Mouse (Mus musculus): Measurements from ENCODE around the gene Ankrd34c. TPM values are rescaled to one million over a fixed set of nuclear protein-coding genes. Genes with fewer than 3 reads are reported as not detected.

Gene Ankrd34c
- polyA plus RNA-seq, 1 experiment: not detected

DNA sequence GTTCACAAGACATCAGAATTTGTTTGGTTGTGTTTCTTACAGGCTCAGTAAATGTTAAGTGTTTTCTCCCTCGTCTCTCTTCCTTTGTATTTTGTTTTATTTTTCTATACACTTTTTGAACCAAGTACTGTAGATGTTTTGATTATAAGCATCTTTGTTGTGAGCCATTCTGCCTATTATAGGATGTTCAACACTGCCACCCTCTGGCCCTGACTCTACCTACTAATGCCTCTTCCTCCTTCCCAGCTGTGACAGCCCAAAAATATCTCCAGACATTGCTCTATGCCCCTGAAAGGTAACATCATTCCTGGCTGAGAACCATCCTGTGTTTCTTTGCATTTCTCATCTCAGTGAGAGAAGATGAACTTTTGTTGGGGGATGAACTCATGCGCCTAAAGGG, 52.0 kb downstream of the Ankrd34c start:
- no peak for TF ChIP-seq CTCF (IDR thresholded peaks at IDR 0.05; ENCODE audit: low read depth, low read length)
- TF ChIP-seq POLR2A (IDR thresholded peaks at IDR 0.05; ENCODE audit: borderline replicate concordance, low read depth, low read length): no peak
- H3K4me3 ChIP-seq (ENCODE audit: insufficient read depth, low read length): no peak overlapping the region

GRCm38 (mm10) chr9:89678974-89679373, 59.3 kb downstream of the Ankrd34c start:
- no peak overlapping the region for H3K4me3 ChIP-seq (ENCODE audit: insufficient read depth, low read length)
- H3K4me1 ChIP-seq (ENCODE audit: control insufficient read depth, insufficient read depth, low read length): no peaks in the 10 kb centered on the region; the same call in 1 of the 2 replicates
- no peak overlapping the region for H3K27ac ChIP-seq (ENCODE audit: insufficient read depth, low read depth, low read length)
- TF ChIP-seq CTCF (IDR thresholded peaks at IDR 0.05; ENCODE audit: low read depth, low read length): no peak
- no peak for TF ChIP-seq POLR2A (IDR thresholded peaks at IDR 0.05; ENCODE audit: borderline replicate concordance, low read depth, low read length)

More for the DNA sequence above, 52.0 kb downstream of the Ankrd34c start:
- no peak overlapping the region for H3K27ac ChIP-seq (ENCODE audit: insufficient read depth, low read depth, low read length)
- H3K4me1 ChIP-seq (ENCODE audit: control insufficient read depth, insufficient read depth, low read length): no peaks in the 10 kb centered on the region; the same call in 1 of the 2 replicates

Other genes starting within 250 kb of the Ankrd34c start
- not detected in 2 replicates for gene Minar1, start 115.3 kb downstream of the Ankrd34c start, polyA plus RNA-seq (2012; ENCODE audit: insufficient read depth, insufficient read length, missing spikeins)
- 75.2 and 81.0 TPM in 2 replicates for gene Tmed3, start 33.4 kb downstream of the Ankrd34c start, polyA plus RNA-seq (2012; ENCODE audit: insufficient read depth, insufficient read length, missing spikeins)
- gene Rasgrf1, start 171.4 kb upstream of the Ankrd34c start, polyA plus RNA-seq (2012; ENCODE audit: insufficient read depth, insufficient read length, missing spikeins): 0.51 and 0.58 TPM in 2 replicates

Data from bone marrow macrophage, adult 2 months (primary cell).